Mouse (Mus musculus): ENCODE measurements around the gene Rpl19. TPM values are rescaled to one million over a fixed set of nuclear protein-coding genes. Genes with fewer than 3 reads are reported as not detected.

The Rpl19 gene
- polyA plus RNA-seq, 1 experiment from 2014 or later, result 1,192 TPM

GRCm38 (mm10) chr11:98034840-98035239 is 8.3 kb downstream of the Rpl19 start:
- WGBS, result 24% methylated on average over 4 of the region's 4 CpGs
- Histone ChIP-seq H3K9me3 (no peaks in the 10 kb centered on the region), H3K4me1 (peaks cover 26% of the 10 kb centered on the region), H3K27me3 (ENCODE audit: poor library complexity, severe bottlenecking) (peaks cover 39% of the 10 kb centered on the region), H3K27ac (peak overlapping the region; percentile 44; the same call in 1 of the 2 replicates), H3K4me3 (no peak overlapping the region), H3K36me3 (replicated peaks) (peaks cover 21% of the 10 kb centered on the region)
- no peak for DNase-seq (ENCODE audit: extremely low spot score, low spot score)

GRCm38 (mm10) chr11:98035977-98036377 is 9.5 kb downstream of the Rpl19 start:
- Histone ChIP-seq H3K27ac (peak overlapping the region; percentile 78), H3K9me3 (no peaks in the 10 kb centered on the region), H3K4me3 (peak overlapping the region; percentile 57), H3K4me1 (peaks cover 27% of the 10 kb centered on the region), H3K36me3 (replicated peaks) (peaks cover 9% of the 10 kb centered on the region), H3K27me3 (ENCODE audit: poor library complexity, severe bottlenecking) (peaks cover 39% of the 10 kb centered on the region)
- DNase-seq (ENCODE audit: extremely low spot score, low spot score), result peak; percentile 57
- under 1% methylated on average over 27 of the region's 27 CpGs for WGBS

GRCm38 (mm10) chr11:98037871-98038270 is 11.4 kb downstream of the Rpl19 start:
- H3K4me3 ChIP-seq, result no peak overlapping the region

GRCm38 (mm10) chr11:98040975-98041374 is 14.5 kb downstream of the Rpl19 start:
- DNase-seq (ENCODE audit: extremely low spot score, low spot score), result no peak
- Histone ChIP-seq H3K4me1 (peaks cover 17% of the 10 kb centered on the region), H3K27me3 (ENCODE audit: poor library complexity, severe bottlenecking) (peaks cover 35% of the 10 kb centered on the region), H3K27ac (no peak overlapping the region), H3K9me3 (no peaks in the 10 kb centered on the region), H3K36me3 (replicated peaks) (no peaks in the 10 kb centered on the region), H3K4me3 (no peak overlapping the region; the same call in 1 of the 2 replicates)
- 77% methylated on average over 8 of the region's 8 CpGs for WGBS

More at GRCm38 (mm10) chr11:98037871-98038270, 11.4 kb downstream of the Rpl19 start:
- Histone ChIP-seq H3K27me3 (ENCODE audit: poor library complexity, severe bottlenecking) (peaks cover 39% of the 10 kb centered on the region), H3K4me1 (peaks cover 31% of the 10 kb centered on the region), H3K36me3 (replicated peaks) (no peaks in the 10 kb centered on the region), H3K27ac (no peak overlapping the region), H3K9me3 (no peaks in the 10 kb centered on the region)
- WGBS, result 68% methylated on average over 14 of the region's 14 CpGs
- DNase-seq (ENCODE audit: extremely low spot score, low spot score), result no peak

GRCm38 (mm10) chr11:98042741-98043140 is 16.2 kb downstream of the Rpl19 start:
- Histone ChIP-seq H3K27me3 (ENCODE audit: poor library complexity, severe bottlenecking) (peaks cover 23% of the 10 kb centered on the region), H3K9me3 (no peaks in the 10 kb centered on the region), H3K27ac (no peak overlapping the region), H3K4me1 (peaks cover 13% of the 10 kb centered on the region; the same call in 1 of the 2 replicates), H3K4me3 (no peak overlapping the region), H3K36me3 (replicated peaks) (no peaks in the 10 kb centered on the region)
- DNase-seq (ENCODE audit: extremely low spot score, low spot score), result no peak
- 89% methylated on average over 6 of the region's 6 CpGs for WGBS

- WGBS, result 81% methylated on average over 5 of the region's 5 CpGs
- no peaks in the 10 kb centered on the region for H3K36me3 ChIP-seq (replicated peaks)
- H3K4me1 ChIP-seq, result peaks cover 11% of the 10 kb centered on the region; the same call in 1 of the 2 replicates
- DNase-seq (ENCODE audit: extremely low spot score, low spot score), result no peak
- no peak overlapping the region for H3K4me3 ChIP-seq
- H3K27me3 ChIP-seq (ENCODE audit: poor library complexity, severe bottlenecking), result peaks cover 30% of the 10 kb centered on the region
- H3K9me3 ChIP-seq, result no peaks in the 10 kb centered on the region
- H3K27ac ChIP-seq, result no peak overlapping the region
Measured at GRCm38 (mm10) chr11:98044074-98044473, 17.6 kb downstream of the Rpl19 start.

GRCm38 (mm10) chr11:98045596-98045995 is 19.1 kb downstream of the Rpl19 start:
- no peak overlapping the region for H3K27ac ChIP-seq
- H3K4me1 ChIP-seq, result peaks cover 16% of the 10 kb centered on the region
- H3K27me3 ChIP-seq (ENCODE audit: poor library complexity, severe bottlenecking), result peaks cover 45% of the 10 kb centered on the region
- WGBS, result 66% methylated on average over 4 of the region's 4 CpGs
- no peaks in the 10 kb centered on the region for H3K36me3 ChIP-seq (replicated peaks)
- DNase-seq (ENCODE audit: extremely low spot score, low spot score), result no peak
- H3K4me3 ChIP-seq, result no peak overlapping the region
- H3K9me3 ChIP-seq, result no peaks in the 10 kb centered on the region

- H3K27me3 ChIP-seq (ENCODE audit: poor library complexity, severe bottlenecking), result peaks cover 54% of the 10 kb centered on the region
- H3K27ac ChIP-seq, result no peak overlapping the region
- H3K4me3 ChIP-seq, result no peak overlapping the region
- WGBS, result 63% methylated on average over 1 of the region's 1 CpGs
- H3K9me3 ChIP-seq, result no peaks in the 10 kb centered on the region
- no peaks in the 10 kb centered on the region for H3K36me3 ChIP-seq (replicated peaks)
- H3K4me1 ChIP-seq, result peaks cover 20% of the 10 kb centered on the region
- no peak for DNase-seq (ENCODE audit: extremely low spot score, low spot score)
Measured at GRCm38 (mm10) chr11:98046466-98046865, 20.0 kb downstream of the Rpl19 start.

- WGBS, result 75% methylated on average over 4 of the region's 4 CpGs
- DNase-seq (ENCODE audit: extremely low spot score, low spot score), result no peak
- peaks cover 67% of the 10 kb centered on the region for H3K27me3 ChIP-seq (ENCODE audit: poor library complexity, severe bottlenecking)
- peaks cover 33% of the 10 kb centered on the region for H3K4me1 ChIP-seq
- no peak overlapping the region for H3K27ac ChIP-seq
- H3K36me3 ChIP-seq (replicated peaks), result no peaks in the 10 kb centered on the region
- H3K9me3 ChIP-seq, result no peaks in the 10 kb centered on the region
- H3K4me3 ChIP-seq, result no peak overlapping the region
Measured at GRCm38 (mm10) chr11:98047745-98048144, 21.2 kb downstream of the Rpl19 start.

GRCm38 (mm10) chr11:98049672-98050519 is 23.4 kb downstream of the Rpl19 start:
- WGBS, result 75% methylated on average over 14 of the region's 14 CpGs
- H3K36me3 ChIP-seq (replicated peaks), result no peaks in the 10 kb centered on the region
- no peaks in the 10 kb centered on the region for H3K9me3 ChIP-seq
- H3K27me3 ChIP-seq (ENCODE audit: poor library complexity, severe bottlenecking), result peaks cover 77% of the 10 kb centered on the region
- H3K27ac ChIP-seq, result no peak overlapping the region
- H3K4me1 ChIP-seq, result peaks cover 46% of the 10 kb centered on the region
- no peak overlapping the region for H3K4me3 ChIP-seq
- DNase-seq (ENCODE audit: extremely low spot score, low spot score), result no peak

- H3K9me3 ChIP-seq, result no peaks in the 10 kb centered on the region
- 22% methylated on average over 2 of the region's 2 CpGs for WGBS
- peaks cover 46% of the 10 kb centered on the region for H3K4me1 ChIP-seq
- no peak overlapping the region for H3K4me3 ChIP-seq
- no peak for DNase-seq (ENCODE audit: extremely low spot score, low spot score)
- H3K27me3 ChIP-seq (ENCODE audit: poor library complexity, severe bottlenecking), result peaks cover 83% of the 10 kb centered on the region
- H3K27ac ChIP-seq, result no peak overlapping the region
- no peaks in the 10 kb centered on the region for H3K36me3 ChIP-seq (replicated peaks)
Measured at GRCm38 (mm10) chr11:98050520-98050815, 24.0 kb downstream of the Rpl19 start.

GRCm38 (mm10) chr11:98050940-98051339 is 24.4 kb downstream of the Rpl19 start:
- peaks cover 87% of the 10 kb centered on the region for H3K27me3 ChIP-seq (ENCODE audit: poor library complexity, severe bottlenecking)
- no peak for DNase-seq (ENCODE audit: extremely low spot score, low spot score)
- no peak overlapping the region for H3K27ac ChIP-seq
- 35% methylated on average over 2 of the region's 2 CpGs for WGBS
- H3K36me3 ChIP-seq (replicated peaks), result no peaks in the 10 kb centered on the region
- peaks cover 46% of the 10 kb centered on the region for H3K4me1 ChIP-seq
- no peak overlapping the region for H3K4me3 ChIP-seq
- H3K9me3 ChIP-seq, result no peaks in the 10 kb centered on the region

GRCm38 (mm10) chr11:98051611-98052128 is 25.2 kb downstream of the Rpl19 start:
- H3K9me3 ChIP-seq, result no peaks in the 10 kb centered on the region
- WGBS, result 6% methylated on average over 12 of the region's 12 CpGs
- H3K36me3 ChIP-seq (replicated peaks), result no peaks in the 10 kb centered on the region
- peaks cover 43% of the 10 kb centered on the region for H3K4me1 ChIP-seq
- peaks cover 88% of the 10 kb centered on the region for H3K27me3 ChIP-seq (ENCODE audit: poor library complexity, severe bottlenecking)
- H3K27ac ChIP-seq, result no peak overlapping the region
- DNase-seq (ENCODE audit: extremely low spot score, low spot score), result no peak
- peak overlapping the region; percentile 51 for H3K4me3 ChIP-seq
